Mouse (Mus musculus): ENCODE results near the gene Cdkl4.

DNA sequence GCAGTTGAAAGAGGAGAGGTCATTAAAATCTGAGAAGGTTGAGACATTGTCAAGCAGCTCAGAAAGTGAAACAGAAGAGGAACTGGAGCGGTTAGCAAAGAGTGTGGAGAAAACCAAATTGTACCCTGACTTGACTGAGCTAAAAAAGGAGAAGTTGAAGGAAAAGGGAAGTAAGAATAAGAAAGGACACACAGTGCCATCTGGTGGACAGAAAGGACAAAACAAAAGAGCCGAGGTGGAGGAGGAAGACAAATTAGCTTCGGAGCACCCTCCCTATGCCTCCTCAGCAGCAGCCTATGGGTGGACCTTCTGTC lies 13.0 kb downstream of the Cdkl4 start:
- TF ChIP-seq CTCF (IDR thresholded peaks at IDR 0.05; ENCODE audit: borderline replicate concordance, control insufficient read depth, extremely low read depth, insufficient read depth, low read length, poor library complexity): no peak
- no peak for TF ChIP-seq POLR2A (IDR thresholded peaks at IDR 0.05; ENCODE audit: control insufficient read depth, extremely low read depth, insufficient read depth, low read length, poor library complexity)
